Comparison of ENCODE assay signal across 8 mouse cellular contexts in genomic region chr11:97025721-97026344, GRCm38 (mm10). TPM values are rescaled to one million over a fixed set of nuclear protein-coding genes. Genes with fewer than 3 reads are reported as not detected.
DNase-seq lines count a peak whose midpoint lies in the region; ATAC-seq and TF ChIP-seq lines count a peak whose summit lies in the region.

No protein-coding gene starts in this region.

- peaks cover 44% of the 10 kb centered on the region for H3K27me3 ChIP-seq in megakaryocyte, embryonic 14.5 days (replicated peaks)

- H3K4me3 ChIP-seq in left cerebral cortex, adult 2 months, result peak overlapping the region; percentile 18; the same call in 1 of the 2 replicates
- H3K4me3 ChIP-seq in megakaryocyte, embryonic 14.5 days (replicated peaks), result peak overlapping the region; percentile 90

- peak; percentile 95 for DNase-seq in ZHBTc4 (ENCODE audit: low read depth, low spot score)
- DNase-seq in gastrocnemius, adult 8-10 months (ENCODE audit: low spot score in 2 of 2), result peak; percentile 66 to 75
- peak; percentile 68 for DNase-seq in hindlimb bud, embryonic 11.5 days (ENCODE audit: extremely low spot score, low read depth, low spot score)
- DNase-seq in left cerebral cortex, adult 2 months (ENCODE audit: extremely low spot score in 1 of 2, low spot score in 2 of 2), result peak; percentile 83 to 88
- peak; percentile 77 to 89 for DNase-seq in right cerebral cortex, adult 2 months (ENCODE audit: low spot score in 2 of 2)
- peak; percentile 83 for DNase-seq in urinary bladder, postnatal 25 days (ENCODE audit: low spot score)

- peak; percentile 78 for ATAC-seq in common myeloid progenitor, adult 5-6 weeks (replicated peaks; ENCODE audit: low read depth, poor library complexity, severe bottlenecking)

- H3K36me3 ChIP-seq in megakaryocyte, embryonic 14.5 days (replicated peaks; ENCODE audit: low read length), result no peaks in the 10 kb centered on the region

- intact Hi-C loops in left cerebral cortex, adult 2 months (cut with DNase I), result loop anchor here (1.0 to 5.0 kb wide), 2 partner anchors 44 to 164 kb away; partner anchors contain the start of gene Sp2

- H3K9me3 ChIP-seq in megakaryocyte, embryonic 14.5 days, result no peaks in the 10 kb centered on the region

- H3K4me1 ChIP-seq in megakaryocyte, embryonic 14.5 days, result peaks cover 45% of the 10 kb centered on the region

- H3K27ac ChIP-seq in left cerebral cortex, adult 2 months, result no peak overlapping the region; the same call in 1 of the 2 replicates

- TF ChIP-seq CTCF in left cerebral cortex, adult 2 months (IDR thresholded peaks at IDR 0.05), result peak; percentile 99

RNA-seq across cellular contexts. Expression of gene Scrn2, which starts 3.9 kb away (rescaled TPM):
- 18.4 and 21.5 TPM in 2 replicates for total RNA-seq in common myeloid progenitor, adult 5-6 weeks (2017)
- 10 to 100 TPM; 13.0 to 14.4 (median 13.6) TPM for total RNA-seq in gastrocnemius, adult 8-10 months (2022)
- 1 to 10 TPM; 2.8 to 3.4 TPM for total RNA-seq in left cerebral cortex, adult 2 months (2021)
- 4.5 and 11.2 TPM in 2 replicates for polyA plus RNA-seq in megakaryocyte, embryonic 14.5 days (2012; ENCODE audit: insufficient read depth, low replicate concordance)

RNA-seq across cellular contexts. Expression of gene Sp6, which starts 12.6 kb away (rescaled TPM):
- 0.59 TPM in 1 of 2 replicates, not detected in the other for total RNA-seq in common myeloid progenitor, adult 5-6 weeks (2017)
- total RNA-seq in gastrocnemius, adult 8-10 months (2022), result under 1 TPM in 2 of 4 experiments, not detected in 2; 0.07 to 0.13 TPM
- 1 to 10 TPM in 1 of 2 experiments, under 1 TPM in 1; 0.91 to 1.8 TPM for total RNA-seq in left cerebral cortex, adult 2 months (2021)
- 0.77 and 1.4 TPM in 2 replicates for polyA plus RNA-seq in megakaryocyte, embryonic 14.5 days (2012; ENCODE audit: insufficient read depth, low replicate concordance)

RNA-seq across cellular contexts. Expression of gene Lrrc46, which starts 15.4 kb away (rescaled TPM):
- total RNA-seq in common myeloid progenitor, adult 5-6 weeks (2017), result 0.64 and 2.0 TPM in 2 replicates
- not detected for total RNA-seq in gastrocnemius, adult 8-10 months (2022)
- total RNA-seq in left cerebral cortex, adult 2 months (2021), result under 1 TPM; 0.51 to 0.52 TPM
- polyA plus RNA-seq in megakaryocyte, embryonic 14.5 days (2012; ENCODE audit: insufficient read depth, low replicate concordance), result not detected in 2 replicates

RNA-seq across cellular contexts. Expression of gene Mrpl10, which starts 15.5 kb away (rescaled TPM):
- 15.2 and 17.0 TPM in 2 replicates for total RNA-seq in common myeloid progenitor, adult 5-6 weeks (2017)
- total RNA-seq in gastrocnemius, adult 8-10 months (2022), result 10 to 100 TPM; 44.1 to 52.7 (median 45.6) TPM
- total RNA-seq in left cerebral cortex, adult 2 months (2021), result 10 to 100 TPM; 66.5 to 67.0 TPM
- 22.3 and 22.7 TPM in 2 replicates for polyA plus RNA-seq in megakaryocyte, embryonic 14.5 days (2012; ENCODE audit: insufficient read depth, low replicate concordance)

RNA-seq across cellular contexts. Expression of gene Osbpl7, which starts 24.6 kb away (rescaled TPM):
- total RNA-seq in common myeloid progenitor, adult 5-6 weeks (2017), result 8.2 and 11.1 TPM in 2 replicates
- total RNA-seq in gastrocnemius, adult 8-10 months (2022), result 1 to 10 TPM; 3.0 to 4.5 (median 3.2) TPM
- total RNA-seq in left cerebral cortex, adult 2 months (2021), result 10 to 100 TPM; 14.0 to 15.2 TPM
- polyA plus RNA-seq in megakaryocyte, embryonic 14.5 days (2012; ENCODE audit: insufficient read depth, low replicate concordance), result 9.7 and 13.2 TPM in 2 replicates
